Mouse (Mus musculus): Measurements from ENCODE around the gene Lmf1.

GRCm38 (mm10) chr17:25696263-25696662 is 117.4 kb downstream of the Lmf1 start:
- no peak for TF ChIP-seq CTCF (IDR thresholded peaks at IDR 0.05; ENCODE audit: extremely low read depth, insufficient read length, insufficient replicate concordance, low read depth, low read length)
- no peak for TF ChIP-seq POLR2A (IDR thresholded peaks at IDR 0.05; ENCODE audit: low read depth, low read length)
